Mouse (Mus musculus): ENCODE results near the gene Snrnp48.

The Snrnp48 gene

GRCm38 (mm10) chr13:38204702-38205482, at the start of gene Snrnp48:
Gene Snrnp48, plus strand, starts transcription at chr13:38204938.
- peak; percentile 93 for DNase-seq (ENCODE audit: low read depth)

- DNase-seq (ENCODE audit: low read depth): no peak
Observed at GRCm38 (mm10) chr13:38155523-38155922, 49.2 kb upstream of the Snrnp48 start.

- DNase-seq (ENCODE audit: low read depth): no peak
Observed at GRCm38 (mm10) chr13:38157635-38158034, 47.1 kb upstream of the Snrnp48 start.

- DNase-seq (ENCODE audit: low read depth): no peak
Observed at GRCm38 (mm10) chr13:38162002-38162401, 42.7 kb upstream of the Snrnp48 start.

GRCm38 (mm10) chr13:38162668-38163067, 42.1 kb upstream of the Snrnp48 start:
- peak; percentile 32 for DNase-seq (ENCODE audit: low read depth)

GRCm38 (mm10) chr13:38164932-38165331, 39.8 kb upstream of the Snrnp48 start:
- DNase-seq (ENCODE audit: low read depth): no peak

- DNase-seq (ENCODE audit: low read depth): no peak
Observed at GRCm38 (mm10) chr13:38167056-38167455, 37.7 kb upstream of the Snrnp48 start.

- no peak for DNase-seq (ENCODE audit: low read depth)
Observed at GRCm38 (mm10) chr13:38170707-38171144, 34.0 kb upstream of the Snrnp48 start.

GRCm38 (mm10) chr13:38193406-38193805, 11.3 kb upstream of the Snrnp48 start:
- DNase-seq (ENCODE audit: low read depth): no peak

- DNase-seq (ENCODE audit: low read depth): no peak
Observed at GRCm38 (mm10) chr13:38201413-38201812, 3.3 kb upstream of the Snrnp48 start.

GRCm38 (mm10) chr13:38204171-38204570, 567 bp upstream of the Snrnp48 start:
- DNase-seq (ENCODE audit: low read depth): no peak

- DNase-seq (ENCODE audit: low read depth): no peak
Observed at GRCm38 (mm10) chr13:38211122-38211521, 6.4 kb downstream of the Snrnp48 start.

GRCm38 (mm10) chr13:38218686-38219085, 13.9 kb downstream of the Snrnp48 start:
- DNase-seq (ENCODE audit: low read depth): no peak

GRCm38 (mm10) chr13:38220331-38220730, 15.6 kb downstream of the Snrnp48 start:
- DNase-seq (ENCODE audit: low read depth): no peak

- no peak for DNase-seq (ENCODE audit: low read depth)
Observed at GRCm38 (mm10) chr13:38230177-38230821, 25.6 kb downstream of the Snrnp48 start.

GRCm38 (mm10) chr13:38232411-38232810, 27.7 kb downstream of the Snrnp48 start:
- DNase-seq (ENCODE audit: low read depth): no peak

GRCm38 (mm10) chr13:38232856-38233625, 28.3 kb downstream of the Snrnp48 start:
- peak; percentile 2 for DNase-seq (ENCODE audit: low read depth)

GRCm38 (mm10) chr13:38234651-38235050, 29.9 kb downstream of the Snrnp48 start:
- no peak for DNase-seq (ENCODE audit: low read depth)

GRCm38 (mm10) chr13:38235370-38235769, 30.6 kb downstream of the Snrnp48 start:
- DNase-seq (ENCODE audit: low read depth): no peak

GRCm38 (mm10) chr13:38248151-38248550, 43.4 kb downstream of the Snrnp48 start:
- no peak for DNase-seq (ENCODE audit: low read depth)

- peak; percentile 19 for DNase-seq (ENCODE audit: low read depth)
Observed at GRCm38 (mm10) chr13:38251226-38251625, 46.5 kb downstream of the Snrnp48 start.

- DNase-seq (ENCODE audit: low read depth): no peak
Observed at GRCm38 (mm10) chr13:38253696-38254095, 49.0 kb downstream of the Snrnp48 start.

- DNase-seq (ENCODE audit: low read depth): peak; percentile 6
Observed at GRCm38 (mm10) chr13:38258901-38259300, 54.2 kb downstream of the Snrnp48 start.

Data from NIH3T3 (cell line).